Mouse (Mus musculus) erythroblast, embryonic 14.5 days (primary cell): Measurements from ENCODE around the gene Sdf2. TPM values are rescaled to one million over a fixed set of nuclear protein-coding genes. Genes with fewer than 3 reads are reported as not detected.
A peak's percentile ranks its signal among the peaks of the same experiment; 100 is the strongest.

Source experiments
- H3K27me3 ChIP-seq: 2 replicates; pipeline ENCODE4 v1.6.1; 2012; ENCODE audit warnings: inconsistent platforms; ENCODE audit not compliant: control insufficient read depth
- H3K36me3 ChIP-seq: 2 replicates; pipeline ENCODE4 v1.6.1; 2012; ENCODE audit warnings: mild to moderate bottlenecking, inconsistent platforms; ENCODE audit not compliant: control insufficient read depth
- H3K4me1 ChIP-seq: 2 replicates; pipeline ENCODE4 v1.6.1; 2012; ENCODE audit warnings: inconsistent platforms; ENCODE audit not compliant: control insufficient read depth
- H3K4me3 ChIP-seq: replicated peaks from 2 replicates; pipeline ENCODE3; 2012; ENCODE audit warnings: moderate library complexity, mild to moderate bottlenecking, inconsistent platforms
- H3K9me3 ChIP-seq: 2 replicates; pipeline ENCODE4 v1.6.1; 2012; ENCODE audit warnings: low read length, inconsistent platforms, mixed read lengths; ENCODE audit not compliant: control insufficient read depth
- GATA1 ChIP-seq: IDR thresholded peaks from 2 replicates; pipeline ENCODE4 v1.6.1; 2012; ENCODE audit warnings: low read length, inconsistent platforms, mixed read lengths
- TAL1 ChIP-seq: IDR thresholded peaks from 3 replicates; pipeline ENCODE4 v1.6.1; 2012; ENCODE audit warnings: low read length, inconsistent platforms, mixed read lengths
- polyA plus RNA-seq: library from polyadenylated mRNA; stranded (reverse); fragments of >175 nt; gene quantifications from 2 replicates; pipeline ENCODE4 v1.2.3, GENCODE M21; 2012

The Sdf2 gene
- 0.32 and 0.49 TPM in 2 replicates for polyA plus RNA-seq

DNA sequence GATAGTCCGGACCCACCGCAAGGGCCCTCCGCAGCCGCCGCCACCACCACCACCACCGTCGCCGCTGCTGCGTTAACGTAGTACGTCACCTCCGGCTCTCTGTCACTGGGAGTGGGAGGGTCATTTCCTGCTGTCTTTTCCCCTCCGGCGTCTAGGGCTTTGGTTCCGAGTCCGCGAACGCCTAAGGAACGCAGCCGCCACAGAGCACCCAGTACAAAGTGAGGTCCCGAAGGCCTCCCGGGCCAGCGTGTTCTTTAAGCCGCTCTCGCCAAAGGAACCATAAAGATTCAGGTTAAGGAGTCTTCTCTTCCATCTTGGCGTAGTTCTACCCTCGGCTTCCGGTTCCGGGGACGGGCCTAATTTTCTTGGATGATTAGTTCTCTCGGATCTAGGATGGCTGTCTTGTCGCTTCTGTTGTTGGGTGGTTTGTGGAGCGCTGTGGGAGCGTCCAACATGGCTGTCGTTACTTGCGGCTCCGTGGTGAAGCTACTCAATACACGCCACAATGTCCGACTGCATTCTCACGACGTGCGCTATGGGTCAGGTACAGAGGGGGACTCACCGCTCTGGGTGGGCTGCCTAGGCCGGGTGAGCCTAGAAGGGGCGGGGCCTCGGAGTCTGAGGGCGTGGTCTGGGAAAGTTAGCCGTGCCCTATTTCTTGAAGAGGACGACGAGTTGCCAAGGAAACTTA lies at the start of gene Sdf2, which contains the start of gene Supt6:
Gene Sdf2 (plus strand): TSS at position 120 of the 691 bp plus-strand sequence.
Gene Supt6 (minus strand): TSS at position 361 of the 691 bp plus-strand sequence.
- peaks cover 57% of the 10 kb centered on the region for H3K4me1 ChIP-seq

DNA sequence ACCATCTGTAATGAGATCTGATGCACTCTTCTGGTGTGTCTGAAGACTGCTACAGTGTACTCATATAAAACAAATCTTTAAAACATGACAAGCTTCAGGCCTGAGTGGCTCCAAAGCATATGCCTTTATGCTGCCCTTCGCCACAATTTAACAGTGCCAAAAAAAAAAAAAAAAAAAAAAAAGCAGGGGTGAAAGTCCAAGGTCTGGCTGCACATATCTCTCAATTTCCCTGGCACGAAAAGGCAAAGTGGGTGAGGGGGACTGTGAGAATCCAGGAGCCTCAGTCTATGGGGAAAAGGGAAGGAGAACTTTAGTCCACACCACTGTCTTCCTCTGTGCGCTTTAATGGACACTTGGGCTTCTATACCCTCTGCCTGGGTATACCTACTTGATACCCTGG lies 43.2 kb upstream of the Sdf2 start:
- no peak for TF ChIP-seq GATA1
- no peak for TF ChIP-seq TAL1
- Histone ChIP-seq H3K9me3 (no peaks in the 10 kb centered on the region), H3K36me3 (peaks cover 39% of the 10 kb centered on the region), H3K4me1 (no peaks in the 10 kb centered on the region), H3K4me3 (no peak overlapping the region), H3K27me3 (no peaks in the 10 kb centered on the region)

More for the DNA sequence above, at the start of gene Sdf2, which contains the start of gene Supt6:
- peak within 1 kb of the TSS; percentile 74 for H3K4me3 ChIP-seq
- H3K36me3 ChIP-seq: peaks cover 28% of the 10 kb centered on the region
- TF ChIP-seq GATA1 (no peak), TAL1 (no peak)
- no peaks in the 10 kb centered on the region for H3K9me3 ChIP-seq
- no peaks in the 10 kb centered on the region for H3K27me3 ChIP-seq

DNA sequence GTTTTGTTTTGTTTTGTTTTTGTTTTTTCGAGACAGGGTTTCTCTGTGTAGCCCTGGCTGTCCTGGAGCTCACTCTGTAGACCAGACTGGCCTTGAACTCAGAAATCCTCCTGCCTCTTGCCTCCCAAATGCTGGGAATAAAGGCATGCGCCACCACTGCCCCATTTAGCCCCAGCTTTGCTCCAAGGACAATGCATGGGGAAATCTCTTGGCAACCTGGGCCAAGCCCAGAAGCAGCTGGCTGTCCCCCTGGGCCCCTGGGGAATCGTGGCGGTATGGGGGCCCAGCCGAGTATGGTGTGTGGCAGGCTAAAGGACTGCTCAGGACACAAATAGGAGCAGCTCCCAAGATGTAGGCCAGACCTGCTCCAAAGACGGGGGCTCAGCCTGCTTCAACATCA lies 41.3 kb upstream of the Sdf2 start:
- TF ChIP-seq TAL1 (no peak), GATA1 (no peak)
- Histone ChIP-seq H3K4me3 (no peak overlapping the region), H3K36me3 (peaks cover 59% of the 10 kb centered on the region), H3K9me3 (no peaks in the 10 kb centered on the region), H3K4me1 (no peaks in the 10 kb centered on the region), H3K27me3 (no peaks in the 10 kb centered on the region)

DNA sequence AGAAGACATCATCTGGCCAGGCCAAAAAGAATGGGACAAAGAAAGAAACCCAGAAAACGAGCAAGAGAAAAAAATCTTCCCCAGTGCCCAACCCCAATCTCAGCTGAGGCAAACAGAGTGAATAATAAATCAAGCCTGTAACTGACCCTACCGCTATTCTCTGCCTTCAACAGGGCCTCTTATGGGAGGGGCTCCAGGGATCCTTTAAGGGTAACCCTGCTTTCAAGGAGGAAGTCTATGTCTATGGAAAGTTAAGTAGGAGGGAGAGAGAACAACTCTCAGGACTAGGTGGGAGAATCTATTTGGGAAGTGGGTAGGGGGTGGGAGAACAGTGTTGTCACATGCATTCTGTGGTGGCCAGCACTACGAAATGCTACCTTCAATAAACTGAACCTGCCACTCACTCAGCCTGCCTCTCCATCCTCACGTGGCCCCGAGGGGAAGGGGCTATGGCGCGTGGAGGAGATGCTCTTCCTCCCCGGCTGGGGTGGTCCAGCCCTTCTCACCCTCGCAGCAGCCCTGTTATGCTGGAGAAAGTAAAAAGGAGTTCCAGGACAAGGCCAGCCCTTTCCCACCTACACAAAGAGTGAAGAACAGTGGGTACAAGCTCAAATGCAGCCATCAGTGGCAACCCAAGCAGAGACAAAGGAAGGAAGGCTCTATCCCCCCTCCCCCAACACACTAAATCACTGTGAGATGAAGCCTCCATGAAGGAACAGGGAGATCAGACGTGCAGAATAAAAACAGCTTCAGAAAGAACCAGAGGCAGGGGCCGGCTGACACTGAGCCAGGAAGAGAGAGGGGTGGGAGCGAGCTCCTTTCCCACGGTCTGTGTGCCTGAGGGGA lies 40.0 kb upstream of the Sdf2 start:
- Histone ChIP-seq H3K27me3 (no peaks in the 10 kb centered on the region), H3K9me3 (no peaks in the 10 kb centered on the region), H3K4me3 (no peak overlapping the region), H3K4me1 (no peaks in the 10 kb centered on the region), H3K36me3 (peaks cover 72% of the 10 kb centered on the region)
- TF ChIP-seq TAL1 (no peak), GATA1 (no peak)

DNA sequence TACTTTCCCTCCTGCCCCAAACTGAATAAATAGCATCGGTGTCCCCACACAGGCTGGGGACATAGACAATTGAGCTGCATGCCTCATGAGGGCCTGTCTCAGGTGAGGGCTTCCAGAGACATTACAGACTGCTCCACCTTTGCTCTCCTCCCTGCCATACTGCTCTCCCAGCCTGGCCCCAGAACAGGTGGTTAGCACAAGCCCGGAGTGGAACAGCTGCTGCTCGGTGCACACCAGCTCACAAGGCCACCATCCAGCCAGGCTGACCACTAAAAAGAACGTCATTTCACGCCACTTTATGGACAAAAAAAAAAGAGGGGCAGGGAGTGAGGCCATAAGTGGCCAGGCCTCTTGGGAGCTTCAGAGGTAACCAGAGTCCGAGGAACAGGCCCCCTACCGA lies 38.4 kb upstream of the Sdf2 start:
- H3K4me3 ChIP-seq: no peak overlapping the region
- H3K36me3 ChIP-seq: peaks cover 88% of the 10 kb centered on the region
- no peaks in the 10 kb centered on the region for H3K4me1 ChIP-seq
- H3K27me3 ChIP-seq: no peaks in the 10 kb centered on the region
- H3K9me3 ChIP-seq: no peaks in the 10 kb centered on the region
- TF ChIP-seq TAL1: no peak
- TF ChIP-seq GATA1: no peak

DNA sequence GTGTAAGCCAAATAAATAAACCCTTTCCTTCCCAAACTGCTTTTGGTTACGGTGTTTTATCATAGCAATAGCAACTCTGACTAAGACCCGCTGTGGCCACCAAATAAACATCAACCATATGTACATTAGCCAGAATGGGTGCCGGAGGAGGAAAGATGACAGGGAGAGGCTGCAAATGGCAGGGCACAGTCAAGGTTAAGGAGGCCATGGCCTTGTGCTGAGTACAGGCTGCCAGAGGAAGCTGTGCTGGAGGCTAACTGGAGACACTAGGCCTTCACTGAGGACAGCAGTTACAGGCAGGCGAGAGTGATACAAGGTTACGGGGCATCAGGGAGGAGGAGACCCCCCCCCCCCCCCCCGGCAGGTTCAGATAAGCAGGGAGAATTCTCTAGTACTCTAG lies 35.7 kb upstream of the Sdf2 start:
- H3K9me3 ChIP-seq: no peaks in the 10 kb centered on the region

DNA sequence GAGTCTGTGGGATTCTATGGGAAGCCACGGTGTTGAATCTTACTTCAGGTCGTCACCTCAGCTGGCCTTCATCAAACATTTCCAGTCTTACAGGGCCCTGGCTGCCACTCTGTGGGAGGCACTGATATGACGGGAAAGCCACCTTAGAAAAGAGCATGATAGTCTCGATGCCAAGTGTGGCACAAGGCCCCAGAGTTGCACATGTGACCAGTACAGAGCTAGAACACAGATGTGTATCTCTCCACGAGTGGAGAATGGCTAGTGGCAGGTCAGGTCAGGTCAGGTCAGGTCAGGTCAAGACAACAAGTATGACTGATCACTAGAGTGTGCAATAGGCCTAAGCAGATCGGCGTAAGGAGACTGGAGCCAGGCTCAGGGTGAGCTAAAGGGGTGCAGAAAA lies 34.9 kb upstream of the Sdf2 start:
- TF ChIP-seq GATA1: no peak
- no peak for TF ChIP-seq TAL1
- H3K9me3 ChIP-seq: no peaks in the 10 kb centered on the region
- H3K4me3 ChIP-seq: no peak overlapping the region
- no peaks in the 10 kb centered on the region for H3K4me1 ChIP-seq
- H3K27me3 ChIP-seq: no peaks in the 10 kb centered on the region
- H3K36me3 ChIP-seq: peaks cover 99% of the 10 kb centered on the region

More for the DNA sequence above, 35.7 kb upstream of the Sdf2 start:
- H3K27me3 ChIP-seq: no peaks in the 10 kb centered on the region
- no peak overlapping the region for H3K4me3 ChIP-seq
- peaks cover 100% of the 10 kb centered on the region for H3K36me3 ChIP-seq
- no peaks in the 10 kb centered on the region for H3K4me1 ChIP-seq
- no peak for TF ChIP-seq GATA1
- no peak for TF ChIP-seq TAL1

DNA sequence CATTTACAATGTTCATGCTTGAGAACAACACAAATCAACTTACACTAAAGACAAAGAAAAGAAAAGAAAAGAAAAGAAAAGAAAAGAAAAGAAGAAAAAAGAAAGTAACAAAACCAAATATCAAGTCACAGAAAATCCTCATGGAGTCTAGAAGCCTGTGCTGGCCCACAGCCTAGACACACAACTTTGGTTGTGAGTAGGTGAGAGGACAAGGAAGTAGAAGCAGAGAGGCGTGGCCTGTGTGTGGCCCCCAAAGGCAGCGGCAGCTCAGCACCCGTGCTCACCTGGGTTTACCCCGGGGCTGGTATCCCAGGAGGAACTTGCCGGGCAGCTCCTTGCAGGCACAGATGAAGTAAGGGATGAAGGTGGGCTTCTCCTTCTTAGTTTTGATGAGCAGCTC lies 34.0 kb upstream of the Sdf2 start:
- Histone ChIP-seq H3K36me3 (peaks cover 99% of the 10 kb centered on the region), H3K9me3 (no peaks in the 10 kb centered on the region), H3K4me1 (no peaks in the 10 kb centered on the region), H3K27me3 (no peaks in the 10 kb centered on the region), H3K4me3 (no peak overlapping the region)
- no peak for TF ChIP-seq GATA1
- no peak for TF ChIP-seq TAL1
